ENCODE assay signal across 20 mouse cellular contexts in the genomic region with DNA sequence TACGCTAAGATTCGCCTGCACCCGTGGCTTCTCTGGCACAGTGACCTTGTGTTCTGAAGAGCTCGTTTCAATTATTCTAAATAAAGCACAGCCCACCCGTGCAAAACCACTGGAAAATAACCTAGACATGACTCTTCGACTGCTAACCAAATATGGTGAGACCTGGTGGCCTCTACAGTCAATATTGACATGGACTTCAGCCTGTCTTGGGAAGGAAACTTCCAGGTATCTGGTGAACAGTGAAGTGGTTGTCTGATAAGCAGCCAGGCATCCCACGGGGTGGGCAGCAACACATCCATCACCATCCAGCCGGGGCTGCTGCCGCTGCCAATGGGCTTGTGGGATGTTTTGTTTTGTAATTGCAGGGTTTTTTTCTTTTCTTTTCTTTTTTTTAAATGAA. TPM values are rescaled to one million over a fixed set of nuclear protein-coding genes. Genes with fewer than 3 reads are reported as not detected.
DNase-seq lines count a peak whose midpoint lies in the region; ATAC-seq and TF ChIP-seq lines count a peak whose summit lies in the region.
"Had no signal": no experiment of that assay in that cellular context is flagged by ENCODE, and none has a peak within 500 bp of the region (broad histone marks: within the 10 kb centered on the region; RNA-seq: fewer than 3 reads in every experiment).

No protein-coding gene starts in this region.

- no peak for ATAC-seq in heart, embryonic 13.5 days (ENCODE audit: extremely low read depth, insufficient number of reproducible peaks, low FRiP score, low TSS enrichment)
- no peak for ATAC-seq in midbrain, embryonic 11.5 days (ENCODE audit: low FRiP score)
- ATAC-seq in midbrain, embryonic 16.5 days = no peak
- ATAC-seq in stomach, postnatal 0 days (ENCODE audit: low FRiP score, low TSS enrichment) = no peak
- ATAC-seq: activated CD4-positive, CD25-positive, alpha-beta regulatory T cell, adult 4 months; forebrain, embryonic 13.5 days; forebrain, postnatal 0 days; hindbrain, embryonic 16.5 days; inflammation-experienced regulatory T-cells, adult 6 months; Patski had no signal

- H3K4me3 ChIP-seq in heart, embryonic 13.5 days = no peak overlapping the region
- no peak overlapping the region for H3K4me3 ChIP-seq in midbrain, embryonic 11.5 days (ENCODE audit: low read depth, low read length)
- H3K4me3 ChIP-seq in midbrain, embryonic 16.5 days (ENCODE audit: low read depth, low read length) = no peak overlapping the region
- H3K4me3 ChIP-seq in stomach, postnatal 0 days (ENCODE audit: low read depth, low read length) = no peak overlapping the region
- H3K4me3 ChIP-seq: forebrain, embryonic 13.5 days; gastrocnemius, adult 2 months; hindbrain, embryonic 12.5 days had no signal

- WGBS in heart, embryonic 13.5 days = 25% methylated on average over 9 of the region's 9 CpGs
- WGBS in midbrain, embryonic 11.5 days = 84% methylated on average over 9 of the region's 9 CpGs
- 78% methylated on average over 9 of the region's 9 CpGs for WGBS in midbrain, embryonic 16.5 days
- WGBS in stomach, postnatal 0 days = 28% methylated on average over 9 of the region's 9 CpGs

- no peak for TF ChIP-seq CTCF in stomach, postnatal 0 days (IDR thresholded peaks at IDR 0.05; ENCODE audit: low read depth)

- H3K9me3 ChIP-seq in heart, embryonic 13.5 days = no peaks in the 10 kb centered on the region
- no peaks in the 10 kb centered on the region for H3K9me3 ChIP-seq in midbrain, embryonic 11.5 days (ENCODE audit: control insufficient read depth, low read length)
- no peaks in the 10 kb centered on the region for H3K9me3 ChIP-seq in midbrain, embryonic 16.5 days (replicated peaks; ENCODE audit: control insufficient read depth, low read length, poor library complexity, severe bottlenecking)
- H3K9me3 ChIP-seq in stomach, postnatal 0 days (ENCODE audit: control insufficient read depth, low read length) = no peaks in the 10 kb centered on the region
- H3K9me3 ChIP-seq: forebrain, embryonic 13.5 days; hindbrain, embryonic 12.5 days had no signal

- peak overlapping the region; percentile 25; the same call in 1 of the 2 replicates for H3K4me2 ChIP-seq in heart, embryonic 13.5 days
- no peak overlapping the region for H3K4me2 ChIP-seq in midbrain, embryonic 11.5 days
- no peak overlapping the region for H3K4me2 ChIP-seq in midbrain, embryonic 16.5 days (ENCODE audit: low read length)
- H3K4me2 ChIP-seq in stomach, postnatal 0 days (replicated peaks; ENCODE audit: low read depth) = no peak overlapping the region
- H3K4me2 ChIP-seq: forebrain, embryonic 13.5 days; hindbrain, embryonic 12.5 days had no signal

- H3K36me3 ChIP-seq in heart, embryonic 13.5 days = no peaks in the 10 kb centered on the region
- no peaks in the 10 kb centered on the region for H3K36me3 ChIP-seq in midbrain, embryonic 11.5 days (ENCODE audit: control insufficient read depth, insufficient read depth, low read length)
- no peaks in the 10 kb centered on the region for H3K36me3 ChIP-seq in midbrain, embryonic 16.5 days (ENCODE audit: control insufficient read depth, insufficient read depth, low read length)
- no peaks in the 10 kb centered on the region for H3K36me3 ChIP-seq in stomach, postnatal 0 days (ENCODE audit: control insufficient read depth, insufficient read depth, low read length)
- H3K36me3 ChIP-seq: hindbrain, embryonic 12.5 days had no signal

- peaks cover 19% of the 10 kb centered on the region for H3K4me1 ChIP-seq in heart, embryonic 13.5 days
- H3K4me1 ChIP-seq in midbrain, embryonic 11.5 days (ENCODE audit: control insufficient read depth, insufficient read depth, low read length) = no peaks in the 10 kb centered on the region
- no peaks in the 10 kb centered on the region for H3K4me1 ChIP-seq in midbrain, embryonic 16.5 days (ENCODE audit: control insufficient read depth, insufficient read depth, low read length)
- peaks cover 2% of the 10 kb centered on the region; the same call in 1 of the 2 replicates for H3K4me1 ChIP-seq in stomach, postnatal 0 days (replicated peaks; ENCODE audit: control insufficient read depth, insufficient read depth)
- H3K4me1 ChIP-seq: forebrain, embryonic 13.5 days; hindbrain, embryonic 12.5 days had no signal

- no peak for TF ChIP-seq EP300 in stomach, postnatal 0 days (optimal IDR thresholded peaks at IDR 0.05)

- no peak overlapping the region for H3K9ac ChIP-seq in heart, embryonic 13.5 days
- no peak overlapping the region for H3K9ac ChIP-seq in midbrain, embryonic 11.5 days (ENCODE audit: low read length)
- no peak overlapping the region for H3K9ac ChIP-seq in midbrain, embryonic 16.5 days (ENCODE audit: low read depth, low read length)
- H3K9ac ChIP-seq in stomach, postnatal 0 days (ENCODE audit: low read length) = no peak overlapping the region
- H3K9ac ChIP-seq: forebrain, embryonic 13.5 days; forebrain, postnatal 0 days; hindbrain, embryonic 12.5 days had no signal

- intact Hi-C loops in heart, postnatal 25 days (cut with DNase I) = no loop called here

- H3K27ac ChIP-seq in heart, embryonic 13.5 days (replicated peaks) = no peak overlapping the region; the same call in 1 of the 2 replicates
- no peak overlapping the region for H3K27ac ChIP-seq in midbrain, embryonic 11.5 days (ENCODE audit: low read depth, low read length)
- no peak overlapping the region for H3K27ac ChIP-seq in midbrain, embryonic 16.5 days (ENCODE audit: low read length)
- no peak overlapping the region for H3K27ac ChIP-seq in stomach, postnatal 0 days (replicated peaks)
- H3K27ac ChIP-seq: forebrain, embryonic 13.5 days; gastrocnemius, adult 2 months; hindbrain, embryonic 12.5 days had no signal

- H3K27me3 ChIP-seq in heart, embryonic 13.5 days (replicated peaks) = no peaks in the 10 kb centered on the region
- no peaks in the 10 kb centered on the region for H3K27me3 ChIP-seq in midbrain, embryonic 11.5 days (ENCODE audit: control insufficient read depth, insufficient read depth, low read length)
- no peaks in the 10 kb centered on the region for H3K27me3 ChIP-seq in midbrain, embryonic 16.5 days (ENCODE audit: control insufficient read depth, insufficient read depth, low read depth, low read length)
- H3K27me3 ChIP-seq in stomach, postnatal 0 days (ENCODE audit: control insufficient read depth, insufficient read depth, low read length) = no peaks in the 10 kb centered on the region
- H3K27me3 ChIP-seq: forebrain, embryonic 13.5 days; hindbrain, embryonic 12.5 days; Patski had no signal

- DNase-seq in heart, postnatal 25 days (ENCODE audit: low spot score) = no peak
- DNase-seq in midbrain, embryonic 11.5 days (ENCODE audit: low spot score, missing footprints) = peak; percentile 2
- peak; percentile 26 for DNase-seq in stomach, postnatal 0 days (ENCODE audit: low spot score)
- DNase-seq in frontal cortex, postnatal 14 days (ENCODE audit: low spot score in 2 of 2) = no peak
- DNase-seq: adrenal gland, postnatal 14 days; cerebellum, adult 11-12 months; cerebellum, adult 9-10 months; cerebellum, postnatal 25 days; forebrain, postnatal 0 days; gastrocnemius, adult 2 months; gastrocnemius, postnatal 25 days; heart, postnatal 4 days had no signal

RNA-seq across cellular contexts. Expression of a gene that starts 29.6 kb away (rescaled TPM):
- 8.0 and 8.3 TPM in 2 replicates for polyA plus RNA-seq in heart, embryonic 13.5 days (2015; fragmentation: Nextera tagmentation; extraction: Ambion mirVana)
- 1 to 10 TPM; 6.4 to 6.5 TPM for total RNA-seq in heart, postnatal 25 days (2021)
- 0.68 and 0.75 TPM in 2 replicates for polyA plus RNA-seq in midbrain, embryonic 11.5 days (2014; fragmentation: Nextera tagmentation; extraction: Ambion mirVana)
- polyA plus RNA-seq in midbrain, embryonic 16.5 days (2015; fragmentation: Nextera tagmentation; extraction: Ambion mirVana) = 1.7 and 2.5 TPM in 2 replicates
- polyA plus RNA-seq in stomach, postnatal 0 days (2015; fragmentation: Nextera tagmentation; extraction: Ambion mirVana) = 1.3 TPM in 2 replicates

RNA-seq across cellular contexts. Expression of a gene that starts 46.3 kb away (rescaled TPM):
- polyA plus RNA-seq in heart, embryonic 13.5 days (2015; fragmentation: Nextera tagmentation; extraction: Ambion mirVana) = 42.6 and 48.2 TPM in 2 replicates
- total RNA-seq in heart, postnatal 25 days (2021) = 10 to 100 TPM; 23.5 to 24.7 TPM
- 43.3 and 49.3 TPM in 2 replicates for polyA plus RNA-seq in midbrain, embryonic 11.5 days (2014; fragmentation: Nextera tagmentation; extraction: Ambion mirVana)
- polyA plus RNA-seq in midbrain, embryonic 16.5 days (2015; fragmentation: Nextera tagmentation; extraction: Ambion mirVana) = 30.7 and 33.4 TPM in 2 replicates
- 27.7 and 27.8 TPM in 2 replicates for polyA plus RNA-seq in stomach, postnatal 0 days (2015; fragmentation: Nextera tagmentation; extraction: Ambion mirVana)

RNA-seq across cellular contexts. Expression of a gene that starts 52.0 kb away (rescaled TPM):
- 12.8 and 13.7 TPM in 2 replicates for polyA plus RNA-seq in heart, embryonic 13.5 days (2015; fragmentation: Nextera tagmentation; extraction: Ambion mirVana)
- total RNA-seq in heart, postnatal 25 days (2021) = 1 to 10 TPM; 1.6 to 3.0 TPM
- polyA plus RNA-seq in midbrain, embryonic 11.5 days (2014; fragmentation: Nextera tagmentation; extraction: Ambion mirVana) = 5.8 and 6.0 TPM in 2 replicates
- 7.6 and 9.4 TPM in 2 replicates for polyA plus RNA-seq in midbrain, embryonic 16.5 days (2015; fragmentation: Nextera tagmentation; extraction: Ambion mirVana)
- 8.3 and 9.0 TPM in 2 replicates for polyA plus RNA-seq in stomach, postnatal 0 days (2015; fragmentation: Nextera tagmentation; extraction: Ambion mirVana)

Comparison
In these comparisons a context has a peak if more than half of its experiments do, and no peak if none do; other contexts are left out.
1. DNase-seq: peak in midbrain, embryonic 11.5 days (single experiment) and stomach, postnatal 0 days (single experiment); none in heart, postnatal 25 days (single experiment) and frontal cortex, postnatal 14 days (0 of 2).